Mouse (Mus musculus): ENCODE data around the gene Krtap26-1. TPM values are rescaled to one million over a fixed set of nuclear protein-coding genes. Genes with fewer than 3 reads are reported as not detected.

The Krtap26-1 gene
- total RNA-seq, 2 experiments from 2014 or later: not detected

Other genes with a start within 250 kb of the Krtap26-1 start
- not detected in 2 replicates for gene Cldn17, start 140.8 kb downstream of the Krtap26-1 start, total RNA-seq (2014; fragmentation: Nextera tagmentation)
- not detected in 2 replicates for gene Cldn17, start 140.8 kb downstream of the Krtap26-1 start, total RNA-seq (2017)
- gene Cldn8, start 84.6 kb downstream of the Krtap26-1 start, total RNA-seq (2014; fragmentation: Nextera tagmentation): not detected in 2 replicates
- gene Cldn8, start 84.6 kb downstream of the Krtap26-1 start, total RNA-seq (2017): not detected in 2 replicates
- gene Krtap24-1, start 35.5 kb downstream of the Krtap26-1 start, total RNA-seq (2014; fragmentation: Nextera tagmentation): not detected in 2 replicates
- gene Krtap24-1, start 35.5 kb downstream of the Krtap26-1 start, total RNA-seq (2017): not detected in 2 replicates
- not detected in 2 replicates for gene 2310079G19Rik, start 20.1 kb downstream of the Krtap26-1 start, total RNA-seq (2014; fragmentation: Nextera tagmentation)
- not detected in 2 replicates for gene 2310079G19Rik, start 20.1 kb downstream of the Krtap26-1 start, total RNA-seq (2017)
- gene Krtap27-1, start 23.9 kb upstream of the Krtap26-1 start, total RNA-seq (2014; fragmentation: Nextera tagmentation): not detected in 2 replicates
- not detected in 2 replicates for gene Krtap27-1, start 23.9 kb upstream of the Krtap26-1 start, total RNA-seq (2017)
- not detected in 2 replicates for gene 2310061N02Rik, start 60.2 kb upstream of the Krtap26-1 start, total RNA-seq (2014; fragmentation: Nextera tagmentation)
- not detected in 2 replicates for gene 2310061N02Rik, start 60.2 kb upstream of the Krtap26-1 start, total RNA-seq (2017)
- gene Krtap13-1, start 81.1 kb upstream of the Krtap26-1 start, total RNA-seq (2014; fragmentation: Nextera tagmentation): not detected in 2 replicates
- gene Krtap13-1, start 81.1 kb upstream of the Krtap26-1 start, total RNA-seq (2017): not detected in 2 replicates
- gene Krtap13, start 103.8 kb upstream of the Krtap26-1 start, total RNA-seq (2014; fragmentation: Nextera tagmentation): not detected in 2 replicates
- not detected in 2 replicates for gene Krtap13, start 103.8 kb upstream of the Krtap26-1 start, total RNA-seq (2017)
- gene 2310034C09Rik, start 111.1 kb upstream of the Krtap26-1 start, total RNA-seq (2014; fragmentation: Nextera tagmentation): not detected in 2 replicates
- not detected in 2 replicates for gene 2310034C09Rik, start 111.1 kb upstream of the Krtap26-1 start, total RNA-seq (2017)
- gene 2310057N15Rik, start 126.4 kb upstream of the Krtap26-1 start, total RNA-seq (2014; fragmentation: Nextera tagmentation): not detected in 2 replicates
- gene 2310057N15Rik, start 126.4 kb upstream of the Krtap26-1 start, total RNA-seq (2017): not detected in 2 replicates
- not detected in 2 replicates for gene Gm5965, start 130.1 kb upstream of the Krtap26-1 start, total RNA-seq (2014; fragmentation: Nextera tagmentation)
- gene Gm5965, start 130.1 kb upstream of the Krtap26-1 start, total RNA-seq (2017): not detected in 2 replicates
- not detected in 2 replicates for gene Gm20741, start 164.4 kb upstream of the Krtap26-1 start, total RNA-seq (2014; fragmentation: Nextera tagmentation)
- not detected in 2 replicates for gene Gm20741, start 164.4 kb upstream of the Krtap26-1 start, total RNA-seq (2017)
- not detected in 2 replicates for gene Krtap15, start 172.4 kb upstream of the Krtap26-1 start, total RNA-seq (2014; fragmentation: Nextera tagmentation)
- not detected in 2 replicates for gene Krtap15, start 172.4 kb upstream of the Krtap26-1 start, total RNA-seq (2017)
- not detected in 2 replicates for gene Krtap14, start 178.3 kb upstream of the Krtap26-1 start, total RNA-seq (2014; fragmentation: Nextera tagmentation)
- gene Krtap14, start 178.3 kb upstream of the Krtap26-1 start, total RNA-seq (2017): not detected in 2 replicates
- gene Krtap19-1, start 221.6 kb upstream of the Krtap26-1 start, total RNA-seq (2014; fragmentation: Nextera tagmentation): not detected in 2 replicates
- not detected in 2 replicates for gene Krtap19-1, start 221.6 kb upstream of the Krtap26-1 start, total RNA-seq (2017)
- gene Krtap19-2, start 226.5 kb upstream of the Krtap26-1 start, total RNA-seq (2014; fragmentation: Nextera tagmentation): not detected in 2 replicates
- gene Krtap19-2, start 226.5 kb upstream of the Krtap26-1 start, total RNA-seq (2017): not detected in 2 replicates
- gene Krtap19-3, start 230.2 kb upstream of the Krtap26-1 start, total RNA-seq (2014; fragmentation: Nextera tagmentation): not detected in 2 replicates
- not detected in 2 replicates for gene Krtap19-3, start 230.2 kb upstream of the Krtap26-1 start, total RNA-seq (2017)
- not detected in 2 replicates for gene Krtap19-4, start 237.3 kb upstream of the Krtap26-1 start, total RNA-seq (2014; fragmentation: Nextera tagmentation)
- not detected in 2 replicates for gene Krtap19-4, start 237.3 kb upstream of the Krtap26-1 start, total RNA-seq (2017)
- not detected in 2 replicates for gene Krtap19-5, start 248.7 kb upstream of the Krtap26-1 start, total RNA-seq (2014; fragmentation: Nextera tagmentation)
- not detected in 2 replicates for gene Krtap19-5, start 248.7 kb upstream of the Krtap26-1 start, total RNA-seq (2017)

Data from megakaryocyte-erythroid progenitor cell, adult 5-6 weeks (primary cell).